Mouse (Mus musculus) lung, postnatal 25 days (tissue): ENCODE data around the gene Ap1m2.
"Not testable (repeated sequence)": the region's sequence is repeated elsewhere in the genome, so short reads cannot be mapped to it uniquely, and the experiment has no call there.

Experiments used
- DNase-seq: peaks from one replicate; pipeline ENCODE4 v3.0.0; 2022; ENCODE audit warnings: low spot score

Gene Ap1m2

DNA sequence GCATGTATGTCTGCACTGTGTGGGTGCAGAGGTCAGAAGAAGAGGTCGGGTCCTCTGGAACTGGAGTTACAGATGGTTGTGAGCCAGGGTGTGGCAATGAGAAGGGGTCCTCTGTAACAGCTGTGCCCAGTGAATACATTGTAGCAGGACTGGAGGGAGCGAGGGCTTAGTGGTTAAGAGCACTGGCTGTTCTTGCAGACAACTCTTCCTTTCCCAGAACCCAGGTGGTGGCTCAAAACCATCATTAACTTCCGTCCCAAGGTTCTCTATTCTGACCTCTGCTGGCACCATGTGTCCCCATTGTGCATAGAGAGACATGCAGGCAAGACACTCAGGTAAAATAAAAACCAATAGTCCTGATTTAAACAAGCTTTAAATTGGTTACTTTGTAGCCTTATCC, 15.4 kb upstream of the Ap1m2 start:
- DNase-seq = no peak

DNA sequence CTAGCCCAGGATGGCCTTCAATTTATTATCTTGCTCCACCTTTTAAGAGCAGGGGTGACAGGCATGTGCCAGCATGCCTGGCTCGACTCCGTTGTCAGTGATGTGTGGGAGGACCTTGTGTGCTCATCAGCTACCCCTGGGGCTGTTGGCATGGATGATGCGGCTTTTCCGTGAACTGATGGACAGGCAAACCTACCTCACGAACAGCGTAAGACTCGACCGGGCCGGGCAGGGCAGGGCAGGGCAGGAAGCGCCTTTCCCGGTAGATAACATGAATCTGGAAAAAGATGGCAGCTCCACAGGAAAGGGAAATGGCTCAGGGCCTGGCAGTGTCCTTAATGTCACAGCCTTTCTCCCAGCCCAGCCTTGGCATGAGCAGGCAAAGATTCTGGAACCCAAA, 12.1 kb upstream of the Ap1m2 start:
- DNase-seq = peak; percentile 76

DNA sequence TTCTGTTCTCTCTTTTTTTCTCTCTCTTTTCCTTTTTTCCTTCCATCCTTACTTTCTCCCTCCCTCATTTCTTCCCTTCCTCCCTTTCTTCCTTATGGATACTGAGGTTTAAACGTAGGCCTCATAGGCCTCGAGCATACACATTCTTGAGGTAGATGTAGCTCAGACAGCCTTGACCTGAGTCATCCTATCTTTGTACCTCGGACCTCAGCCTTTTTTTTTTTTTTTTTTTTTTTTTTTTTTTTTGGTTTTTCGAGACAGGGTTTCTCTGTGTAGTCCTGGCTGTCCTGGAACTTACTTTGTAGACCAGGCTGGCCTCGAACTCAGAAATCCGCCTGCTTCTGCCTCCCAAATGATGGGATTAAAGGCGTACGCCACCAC, 10.8 kb upstream of the Ap1m2 start:
- not testable (repeated sequence) for DNase-seq

DNA sequence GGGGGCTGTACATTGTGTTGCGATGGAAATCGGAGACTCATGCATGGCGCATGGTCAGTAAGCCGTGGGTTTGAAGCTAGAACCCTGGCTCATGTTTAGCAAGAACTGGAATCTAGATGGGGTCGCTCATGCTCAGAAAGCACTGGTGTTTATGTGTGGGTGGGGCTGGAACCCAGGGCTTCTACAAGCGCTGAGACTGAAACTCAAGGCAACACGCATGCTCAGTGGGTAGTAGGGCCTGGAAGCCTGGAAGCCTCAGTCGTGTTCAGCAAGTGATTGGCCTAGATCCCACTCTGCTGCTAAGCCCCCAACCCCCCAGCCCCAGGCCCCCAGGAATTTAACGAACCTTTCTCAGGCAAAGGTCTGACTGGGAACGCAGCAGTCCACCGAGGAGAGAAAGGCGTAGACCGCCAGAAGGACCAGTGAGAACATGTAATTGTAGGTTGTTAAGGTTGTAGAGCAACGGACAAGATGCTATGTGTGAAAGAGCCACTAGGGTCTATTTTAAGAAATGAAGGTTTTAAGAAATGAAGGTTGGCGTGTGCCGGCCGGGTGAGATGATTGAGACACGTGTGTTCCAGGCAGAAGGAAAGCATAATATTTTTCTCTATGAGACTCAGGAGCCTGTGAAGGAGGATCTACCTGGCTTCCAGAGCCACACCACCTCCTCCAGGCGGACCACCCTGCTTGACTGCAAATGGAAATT, 10.2 kb upstream of the Ap1m2 start:
- DNase-seq = no peak

DNA sequence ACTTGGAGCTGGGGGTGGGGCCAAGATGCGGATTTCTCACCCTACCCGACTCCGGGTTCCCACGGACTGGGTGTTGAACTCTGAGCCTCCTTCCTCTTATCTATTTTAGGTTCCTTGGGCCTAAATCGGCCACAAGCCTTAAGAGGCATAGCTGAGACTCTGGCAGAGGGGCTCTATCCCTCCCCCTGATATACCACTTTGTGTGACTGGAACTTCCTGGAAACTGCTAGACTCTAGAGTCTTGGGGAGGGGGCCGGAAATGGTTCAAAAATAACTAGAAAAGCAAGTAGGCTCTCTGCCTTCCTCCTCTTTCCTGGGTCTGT, 9.3 kb upstream of the Ap1m2 start:
- DNase-seq = peak; percentile 62

DNA sequence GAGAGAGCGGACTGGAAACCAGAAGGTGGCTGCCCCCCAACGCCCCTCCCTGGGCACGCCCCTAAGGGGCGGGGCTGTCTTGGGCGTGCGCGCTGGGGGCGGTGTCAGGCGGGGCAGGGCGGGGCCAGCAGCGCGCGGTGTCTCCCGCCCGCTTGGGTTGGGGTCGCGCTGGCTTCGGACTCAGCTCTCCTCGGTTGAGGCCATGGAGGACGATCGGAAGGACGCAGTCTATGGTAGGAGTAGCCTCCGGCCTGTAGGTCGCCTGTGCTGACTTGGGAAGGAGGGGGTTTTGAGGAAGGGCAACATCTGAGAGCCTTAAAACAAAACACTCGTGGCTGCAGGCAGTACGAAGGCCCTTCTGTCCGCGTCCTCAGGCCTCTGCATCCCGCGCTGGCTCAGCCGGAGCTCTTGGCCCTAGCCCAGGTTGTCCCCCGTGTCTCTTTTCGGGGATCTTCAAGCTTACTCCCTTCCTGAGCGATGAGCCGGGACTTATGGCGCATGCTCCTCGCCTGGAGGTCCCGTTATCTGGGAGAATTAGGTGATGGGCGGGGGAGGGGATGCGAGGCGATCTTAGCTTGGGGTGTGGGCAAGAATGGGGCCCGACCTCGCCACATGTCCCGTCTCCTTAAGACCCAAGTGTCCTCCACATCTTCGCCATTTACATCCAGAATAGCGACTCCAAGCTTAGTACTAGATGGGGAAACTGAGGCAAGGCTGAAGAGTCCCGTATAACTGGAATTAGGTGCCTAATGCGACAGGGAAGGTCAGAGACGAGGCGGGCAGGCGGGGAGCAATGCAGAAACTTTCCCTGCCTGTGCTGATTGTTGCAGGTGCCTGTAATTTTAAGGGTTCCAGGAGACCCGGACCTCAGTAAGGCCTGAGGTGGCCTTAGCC, 8.7 kb upstream of the Ap1m2 start, which contains the start of gene Slc44a2:
Gene Slc44a2, plus strand, starts transcription at position 80 of the 894 bp plus-strand sequence.
- peak; percentile 89 for DNase-seq

DNA sequence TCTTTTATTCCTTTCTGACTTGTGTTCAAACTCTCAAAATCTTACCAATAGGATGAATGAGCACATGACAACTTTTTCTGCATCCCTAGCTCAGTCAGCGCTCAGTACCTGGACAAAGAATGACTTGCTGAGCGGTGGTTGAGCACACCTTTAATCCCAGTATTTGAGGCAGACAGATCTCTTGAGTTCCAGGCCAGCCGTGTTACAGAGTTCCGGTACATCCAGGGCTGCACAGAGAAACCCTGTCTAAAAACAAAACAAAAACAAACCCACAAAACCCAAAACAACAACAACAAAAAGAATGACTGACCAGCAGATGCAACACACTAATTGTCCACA, 8.1 kb upstream of the Ap1m2 start:
- DNase-seq = no peak

DNA sequence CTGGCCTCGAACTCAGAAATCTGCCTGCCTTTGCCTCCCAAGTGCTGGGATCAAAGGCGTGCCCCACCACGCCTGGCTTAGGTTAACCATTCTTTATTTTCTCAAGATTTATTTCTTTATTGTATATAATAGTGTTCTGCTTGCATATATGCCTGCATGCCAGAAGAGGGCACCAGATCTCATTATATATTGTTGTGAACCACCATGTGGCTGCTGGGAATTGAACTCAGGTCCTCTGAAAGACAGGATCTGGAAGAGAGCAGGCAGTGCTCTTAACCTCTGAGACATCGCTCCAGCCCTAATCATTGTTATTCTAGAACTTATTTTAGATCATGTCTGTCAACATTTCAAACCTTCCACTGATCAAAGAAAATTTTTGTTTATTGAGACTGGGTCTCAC, 7.4 kb upstream of the Ap1m2 start:
- no peak for DNase-seq

DNA sequence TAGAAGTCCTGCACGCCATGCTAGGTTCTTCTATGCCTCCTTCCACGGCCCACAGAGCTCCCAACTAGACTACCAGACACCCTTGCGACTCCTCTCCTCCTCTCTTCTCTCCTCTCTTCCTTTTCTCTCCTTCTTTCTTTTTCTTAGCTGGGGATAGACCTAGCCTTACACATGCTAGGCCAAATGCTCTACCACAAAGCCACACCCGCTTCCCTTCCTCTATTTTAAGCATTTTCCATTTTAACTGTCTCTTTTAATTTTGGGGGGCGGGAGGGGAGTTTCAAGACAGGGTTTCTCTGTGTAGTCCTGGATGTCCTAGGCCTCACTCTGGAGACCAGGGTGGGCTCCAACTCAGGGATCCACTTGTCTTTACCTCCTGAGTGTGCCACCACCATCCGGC, 6.7 kb upstream of the Ap1m2 start:
- DNase-seq = no peak

DNA sequence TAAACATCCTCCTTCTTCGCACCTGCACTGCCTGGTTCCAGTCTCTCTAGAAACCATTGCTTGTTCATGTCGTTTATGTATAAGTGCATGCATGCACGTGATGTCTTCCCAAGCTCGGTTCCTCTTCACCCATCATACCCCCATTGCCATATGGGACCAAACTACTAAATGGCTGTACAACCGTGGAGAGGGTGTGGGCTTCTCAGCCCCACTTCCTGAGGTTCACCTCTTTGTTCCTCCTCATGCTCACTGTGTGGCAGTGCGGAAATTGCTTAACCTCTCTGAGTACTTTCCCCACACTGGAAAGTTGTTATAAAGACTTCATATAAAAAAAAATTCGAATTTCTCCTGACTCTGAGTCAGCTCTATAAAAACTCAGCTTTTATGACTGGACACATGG, 4.6 kb upstream of the Ap1m2 start:
- no peak for DNase-seq

DNA sequence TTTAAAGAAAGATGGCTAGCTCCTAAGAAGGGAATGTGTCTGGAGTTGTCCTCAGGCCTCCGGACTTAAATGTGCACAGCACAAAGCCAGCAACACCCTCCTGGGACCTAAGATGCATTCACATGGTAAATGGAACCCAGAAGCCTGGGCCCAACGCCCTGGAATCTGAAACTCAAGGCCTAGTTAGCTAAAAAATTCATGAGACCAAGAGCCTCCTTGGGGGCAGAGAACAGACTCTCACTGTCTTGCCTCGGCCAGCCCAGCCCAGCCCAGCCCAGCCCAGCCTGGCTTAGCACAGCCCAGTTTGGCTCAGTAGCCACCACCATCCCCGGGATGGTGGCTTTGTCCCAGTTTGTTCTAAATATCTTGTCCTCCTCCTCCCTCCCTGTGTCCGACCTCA, 3.3 kb upstream of the Ap1m2 start:
- DNase-seq = no peak

DNA sequence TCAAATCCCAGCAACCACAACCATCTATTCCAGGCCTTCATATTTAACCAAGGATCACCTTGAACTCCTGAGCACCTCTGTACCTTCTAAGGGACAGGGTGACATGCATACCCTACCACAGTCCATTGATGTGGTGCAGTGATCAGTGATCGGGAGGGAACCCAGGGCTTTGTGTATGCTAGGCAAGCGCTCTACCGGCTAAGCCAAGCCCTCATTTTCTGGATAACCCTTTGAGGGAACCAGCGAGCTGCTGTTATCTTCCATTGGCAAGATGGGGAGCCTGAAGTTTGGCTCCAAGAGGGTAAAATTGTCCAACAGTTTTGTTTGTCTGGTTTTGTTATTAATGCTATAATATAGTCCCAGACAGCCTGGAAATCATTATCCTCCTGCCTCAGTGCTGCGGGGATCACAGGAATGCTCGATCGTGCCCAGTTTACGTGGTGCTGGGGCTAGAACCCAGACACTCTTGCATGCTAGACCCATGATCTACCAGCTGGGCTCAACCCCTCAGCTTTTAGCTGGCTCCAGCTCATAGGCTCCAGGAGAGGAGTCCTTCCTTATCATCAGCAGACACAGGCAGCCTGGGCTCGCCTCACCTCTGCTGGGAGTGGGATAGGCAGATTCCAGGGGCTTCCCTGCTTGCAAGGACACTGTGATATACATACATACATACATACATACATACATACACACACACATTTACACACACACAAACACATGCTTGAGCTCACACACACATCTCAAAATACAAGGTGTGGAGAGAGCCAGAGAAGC, 2.4 kb upstream of the Ap1m2 start:
- no peak for DNase-seq

DNA sequence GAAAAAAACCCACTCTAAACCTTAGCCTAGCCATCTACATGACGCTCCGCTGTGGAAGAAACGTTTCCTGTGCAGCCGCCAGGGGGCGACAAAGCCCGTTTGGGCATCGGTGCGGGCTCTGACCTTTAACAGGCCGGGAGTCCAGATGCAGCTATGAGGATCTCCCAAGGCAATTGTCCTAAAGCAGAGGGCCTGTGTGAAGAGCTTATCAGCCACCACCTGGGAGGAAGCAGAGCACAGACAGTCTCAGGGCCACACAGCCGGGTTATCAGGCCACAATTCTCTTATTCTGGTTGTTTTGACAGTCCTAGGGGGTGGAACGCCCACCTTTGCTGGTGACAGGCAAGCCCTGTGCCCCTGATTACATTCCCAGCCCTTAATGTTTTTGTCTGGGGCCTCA, 1.3 kb upstream of the Ap1m2 start:
- DNase-seq = peak; percentile 91

DNA sequence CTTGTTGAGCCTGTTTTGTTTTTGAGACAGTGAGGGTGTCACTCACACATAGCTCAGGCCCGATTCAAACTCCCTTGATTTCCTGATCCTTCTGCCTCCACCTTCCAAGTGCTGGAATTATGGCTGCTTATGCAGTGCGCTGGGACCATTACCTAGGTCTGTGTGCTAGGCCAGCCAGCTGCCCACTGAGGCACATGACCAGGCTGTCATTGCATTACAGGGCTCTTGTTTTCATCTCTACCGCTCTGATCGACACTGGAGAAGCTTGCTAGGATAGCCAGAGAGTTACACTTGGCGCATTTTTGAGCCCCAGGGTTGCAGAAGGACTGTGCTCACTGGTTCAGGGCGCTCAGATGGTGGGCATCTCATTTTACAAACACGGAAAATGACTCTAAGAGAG, 442 bp downstream of the Ap1m2 start:
- DNase-seq = no peak

DNA sequence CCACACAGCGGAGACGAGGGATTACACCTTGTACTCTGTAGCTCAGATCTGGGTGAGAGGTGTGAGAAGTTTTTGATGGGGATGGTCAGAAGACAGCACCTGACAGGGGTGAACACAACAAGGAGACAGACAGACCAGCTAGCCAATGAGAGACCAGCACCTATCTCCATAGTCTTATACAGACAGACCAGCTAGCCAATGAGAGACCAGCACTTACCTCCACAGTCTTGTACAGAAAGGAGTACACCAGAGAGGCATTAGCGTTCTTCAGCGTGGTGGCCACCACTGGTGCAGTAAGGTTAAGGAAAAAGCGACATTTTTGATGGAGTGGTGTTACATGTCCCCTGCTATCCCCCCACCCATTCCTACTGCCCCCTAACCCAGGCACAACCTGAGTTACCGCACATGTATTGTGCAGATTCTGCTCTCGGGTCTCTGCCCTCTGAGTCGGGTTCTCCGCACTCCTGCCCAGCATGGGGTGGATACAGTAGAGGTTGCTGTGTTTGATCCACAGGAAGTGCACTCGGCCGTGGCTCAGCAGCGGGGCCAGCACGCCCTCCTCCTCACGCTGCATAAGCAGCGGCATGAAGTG, 2.9 kb downstream of the Ap1m2 start:
- no peak for DNase-seq

DNA sequence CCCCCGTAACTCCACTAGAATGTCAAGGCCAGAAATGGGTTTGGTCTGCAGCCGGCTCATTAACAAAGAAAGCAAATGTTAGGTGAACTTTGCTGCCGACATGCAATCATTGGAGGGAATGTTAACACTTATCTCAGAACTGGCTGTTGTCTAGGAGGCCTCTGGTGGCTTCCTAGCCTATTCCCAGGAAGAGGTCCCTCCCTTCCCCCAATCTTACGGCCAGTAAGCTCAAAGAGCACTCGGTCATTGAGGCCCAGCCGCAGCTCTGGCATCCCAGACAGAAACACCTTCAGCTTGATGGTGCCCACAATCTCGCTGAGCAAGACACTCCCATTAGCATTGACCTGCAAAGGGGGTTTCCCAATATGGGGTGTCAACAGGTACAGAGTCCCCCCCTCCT, 7.1 kb downstream of the Ap1m2 start:
- DNase-seq = no peak

DNA sequence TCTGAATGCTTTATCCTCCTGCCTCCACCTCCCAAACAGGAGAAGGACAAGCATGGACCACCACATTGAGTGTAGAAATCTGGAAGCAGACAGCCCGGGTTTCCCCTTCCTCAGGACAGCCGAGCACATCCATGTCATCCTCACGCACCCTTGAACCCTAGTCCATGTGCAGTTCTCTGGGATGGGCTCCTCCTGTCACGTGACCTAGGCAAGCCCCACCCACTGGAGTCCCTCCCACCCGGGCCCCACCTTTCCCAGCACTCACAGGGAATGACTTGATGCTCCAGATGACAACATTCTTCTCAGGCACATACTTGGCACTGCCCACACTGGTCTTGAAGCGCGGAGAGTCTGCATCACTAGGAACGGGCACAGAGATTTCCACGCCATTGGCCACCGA, 13.1 kb downstream of the Ap1m2 start:
- no peak for DNase-seq

DNA sequence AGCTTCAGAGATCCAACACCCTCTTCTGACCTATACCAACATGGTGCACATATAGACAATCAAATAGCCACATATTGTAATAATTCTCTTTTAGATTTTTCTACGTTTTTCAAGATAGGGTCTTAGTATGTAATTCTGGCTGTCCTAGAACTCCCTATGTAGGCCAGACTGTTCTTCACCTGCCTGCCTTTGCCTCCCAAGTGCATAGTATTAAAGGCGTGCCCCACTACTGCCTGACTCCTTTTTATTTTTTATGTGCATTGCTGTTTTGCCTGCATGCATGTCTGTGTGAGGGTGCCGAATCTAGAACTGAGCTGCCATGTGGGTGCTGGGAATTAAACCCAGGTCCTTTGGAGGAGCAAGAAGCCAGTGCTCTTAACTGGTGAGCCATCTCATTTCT, 19.9 kb downstream of the Ap1m2 start:
- DNase-seq = no peak

DNA sequence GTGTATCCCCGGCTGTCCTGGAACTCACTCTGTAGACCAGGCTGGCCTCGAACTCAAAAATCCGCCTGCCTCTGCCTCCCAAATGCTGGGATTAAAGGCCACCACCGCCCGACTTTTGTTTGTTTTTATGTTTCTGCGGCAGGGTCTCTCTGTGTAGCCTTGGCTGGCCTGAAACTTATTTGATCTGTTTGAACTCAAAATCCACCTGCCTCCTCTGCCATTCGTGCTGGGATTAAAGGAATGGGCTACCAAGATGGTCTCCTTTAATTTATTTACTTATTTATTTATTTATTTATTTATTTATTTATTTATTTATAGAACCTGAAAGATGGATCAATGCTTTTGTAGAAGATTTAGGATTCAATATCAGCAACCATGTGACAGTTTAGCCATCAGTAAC, 20.3 kb downstream of the Ap1m2 start:
- DNase-seq = not testable (repeated sequence)

DNA sequence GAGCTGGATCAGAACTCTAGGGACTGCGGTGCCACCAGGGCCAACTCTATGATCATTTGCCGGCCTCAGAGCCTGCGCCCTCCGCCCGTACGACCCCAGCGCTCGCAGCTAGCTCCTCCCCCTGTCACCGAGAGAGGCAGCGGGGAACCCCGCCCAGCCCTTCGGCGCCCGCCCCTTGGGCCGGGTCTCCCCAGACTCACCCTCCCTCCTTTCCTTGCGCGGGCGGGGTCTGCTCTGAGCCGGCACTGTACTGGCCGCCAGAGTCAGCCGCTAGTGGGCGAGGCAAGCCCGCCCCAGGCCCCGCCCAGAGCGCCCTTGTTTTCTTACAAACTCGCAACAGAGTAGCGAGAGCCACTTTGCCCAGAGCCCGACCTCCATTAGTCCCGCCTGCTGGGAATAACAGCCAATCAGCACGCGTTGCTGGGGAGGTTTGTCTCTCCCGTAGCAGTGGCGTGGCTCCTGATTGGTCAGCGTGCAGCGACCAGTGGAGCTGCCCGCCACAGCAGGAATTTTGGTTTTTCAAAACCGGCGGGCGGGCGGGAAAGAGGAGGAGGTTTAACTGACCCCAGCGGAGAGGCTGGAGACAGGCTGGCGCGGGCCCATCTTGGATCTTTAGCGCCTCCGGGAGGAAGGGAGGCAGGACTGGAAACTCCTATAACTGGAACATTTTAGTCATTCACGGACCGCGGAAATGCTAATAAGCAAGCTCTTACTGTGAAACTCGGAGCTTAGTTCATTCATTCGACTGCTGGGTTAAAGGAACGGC, 20.9 kb downstream of the Ap1m2 start, which contains the start of gene Cdkn2d:
Gene Cdkn2d, minus strand, starts transcription at position 386 of the 766 bp plus-strand sequence.
- DNase-seq = peak; percentile 100

DNA sequence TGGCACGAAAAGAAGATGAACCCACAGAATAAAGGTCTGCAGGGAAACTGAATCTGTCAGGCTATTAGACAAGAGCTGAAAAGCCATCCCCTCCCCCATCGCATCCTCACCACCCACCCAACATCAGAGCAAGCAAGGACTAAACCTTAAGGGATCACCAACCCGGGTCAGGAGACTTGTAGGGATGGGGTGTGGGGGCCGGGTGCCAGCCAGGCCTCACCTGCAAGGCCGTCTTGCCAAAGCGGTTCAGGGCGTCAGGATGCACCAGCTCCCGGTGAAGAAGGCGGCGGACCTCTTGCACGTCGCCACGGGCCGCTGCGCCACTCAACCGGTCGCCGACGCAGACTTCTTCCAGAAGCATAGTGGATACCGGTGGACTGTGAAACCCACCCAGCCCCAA, 21.5 kb downstream of the Ap1m2 start:
- DNase-seq = no peak

DNA sequence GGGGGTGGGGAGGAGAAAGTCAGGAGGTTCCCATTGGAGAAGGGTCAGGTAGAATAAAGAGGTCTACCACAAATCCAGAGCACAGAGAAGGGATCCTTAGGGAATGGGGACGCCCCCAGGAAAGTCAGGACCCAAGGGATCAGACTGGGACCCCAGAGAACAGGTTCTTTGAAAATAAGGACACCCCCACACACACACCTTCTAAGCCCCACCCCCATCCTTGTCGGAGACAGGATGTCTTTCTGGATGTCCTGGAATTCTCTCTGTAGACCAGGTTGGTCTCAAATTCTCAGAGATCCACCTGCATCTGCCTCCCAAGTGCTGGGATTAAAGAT, 22.8 kb downstream of the Ap1m2 start:
- no peak for DNase-seq
